Mouse (Mus musculus): ENCODE data around the gene Slc7a15. TPM values are rescaled to one million over a fixed set of nuclear protein-coding genes. Genes with fewer than 3 reads are reported as not detected.
A peak's percentile ranks its signal among the peaks of the same experiment; 100 is the strongest.

Gene Slc7a15
- polyA plus RNA-seq, 1 experiment from 2014 or later = not detected

DNA sequence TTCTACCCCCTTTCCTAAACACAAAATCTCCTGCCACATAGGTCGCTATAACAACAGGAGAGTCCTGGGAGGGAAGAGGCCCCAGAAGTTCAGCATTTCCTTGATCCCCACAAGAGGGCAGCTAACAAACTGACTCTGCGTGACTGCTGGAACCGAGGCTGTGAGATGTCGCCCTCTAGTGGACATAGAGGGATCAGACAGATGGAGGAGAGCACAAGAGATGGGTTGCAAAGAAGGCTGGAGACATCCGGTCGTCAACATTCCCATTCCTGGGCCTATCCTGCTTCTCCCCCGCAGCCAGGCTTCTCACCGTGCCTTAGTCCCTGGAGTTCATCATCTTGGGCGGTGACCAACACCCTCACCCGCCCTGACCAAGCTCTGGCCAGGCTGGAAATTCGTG lies 51.5 kb downstream of the Slc7a15 start:
- H3K4me2 ChIP-seq (replicated peaks; ENCODE audit: low read depth, low read length) = no peak overlapping the region
- H3K36me3 ChIP-seq (ENCODE audit: control insufficient read depth, insufficient read depth, low read length) = no peaks in the 10 kb centered on the region
- no peaks in the 10 kb centered on the region for H3K9me3 ChIP-seq (ENCODE audit: control insufficient read depth, low read depth, low read length)
- WGBS = 23% methylated on average over 11 of the region's 11 CpGs
- H3K9ac ChIP-seq (replicated peaks; ENCODE audit: low read depth, low read length) = no peak overlapping the region
- H3K27ac ChIP-seq (ENCODE audit: low read length) = no peak overlapping the region
- no peaks in the 10 kb centered on the region for H3K27me3 ChIP-seq (ENCODE audit: control insufficient read depth, insufficient read depth, low read length)
- ATAC-seq (ENCODE audit: insufficient number of reproducible peaks, insufficient read depth, low FRiP score, low read depth) = peak; percentile 28; the same call in 1 of the 2 replicates
- H3K4me3 ChIP-seq (ENCODE audit: low read depth, low read length) = no peak overlapping the region
- no peaks in the 10 kb centered on the region for H3K4me1 ChIP-seq (ENCODE audit: control insufficient read depth, insufficient read depth, low read length)

DNA sequence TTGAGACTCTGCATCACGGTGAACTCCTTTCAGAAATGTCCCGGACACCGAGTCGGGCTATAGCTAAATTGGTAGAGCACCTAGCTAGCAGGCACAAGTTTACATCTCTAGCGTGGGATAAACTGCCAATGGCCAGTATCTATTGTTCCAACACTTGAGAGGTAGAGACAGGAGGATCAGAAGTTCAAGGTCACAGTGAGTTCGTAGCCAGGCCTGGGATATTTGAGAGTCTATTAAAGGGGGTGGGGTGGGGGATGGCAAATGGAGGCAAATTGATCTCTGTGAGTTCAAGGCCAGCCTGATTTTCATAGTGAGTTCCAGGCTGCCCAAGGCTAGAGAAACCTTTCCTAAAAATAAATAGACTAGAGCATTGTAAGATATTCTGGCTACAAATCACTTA lies 52.1 kb downstream of the Slc7a15 start:
- no peak overlapping the region for H3K4me2 ChIP-seq (replicated peaks; ENCODE audit: low read depth, low read length)
- no peaks in the 10 kb centered on the region for H3K9me3 ChIP-seq (ENCODE audit: control insufficient read depth, low read depth, low read length)
- no peak for ATAC-seq (ENCODE audit: insufficient number of reproducible peaks, insufficient read depth, low FRiP score, low read depth)
- no peak overlapping the region for H3K27ac ChIP-seq (ENCODE audit: low read length)
- WGBS = 87% methylated on average over 6 of the region's 6 CpGs
- no peaks in the 10 kb centered on the region for H3K27me3 ChIP-seq (ENCODE audit: control insufficient read depth, insufficient read depth, low read length)
- no peaks in the 10 kb centered on the region for H3K36me3 ChIP-seq (ENCODE audit: control insufficient read depth, insufficient read depth, low read length)
- H3K9ac ChIP-seq (replicated peaks; ENCODE audit: low read depth, low read length) = no peak overlapping the region
- H3K4me3 ChIP-seq (ENCODE audit: low read depth, low read length) = no peak overlapping the region
- no peaks in the 10 kb centered on the region for H3K4me1 ChIP-seq (ENCODE audit: control insufficient read depth, insufficient read depth, low read length)

DNA sequence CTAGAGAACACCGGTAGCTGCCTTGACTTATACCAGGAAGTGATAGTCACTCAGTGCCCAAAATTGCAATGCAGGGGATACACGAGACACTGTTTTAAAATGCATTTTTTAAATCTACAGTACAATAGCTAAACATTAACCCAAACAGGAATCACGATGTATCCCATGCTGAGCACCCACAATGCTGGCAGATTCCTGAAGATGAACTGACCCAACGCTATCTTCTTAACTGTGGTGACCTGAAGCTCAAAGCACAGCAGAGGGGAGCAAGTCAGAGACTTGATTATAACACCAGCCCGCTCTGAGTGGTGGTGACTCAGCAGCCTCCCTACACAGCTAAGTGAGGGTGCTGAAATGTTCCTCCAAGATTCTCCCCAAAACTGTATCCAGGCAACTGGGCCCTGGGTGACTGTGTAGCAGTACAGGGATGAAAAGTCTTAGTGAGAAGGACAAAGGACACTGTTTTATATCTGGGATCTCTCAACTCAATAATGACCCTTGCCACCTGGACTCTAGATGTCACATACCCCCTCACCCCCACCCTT lies 53.7 kb downstream of the Slc7a15 start:
- H3K36me3 ChIP-seq (ENCODE audit: control insufficient read depth, insufficient read depth, low read length) = no peaks in the 10 kb centered on the region
- H3K9ac ChIP-seq (replicated peaks; ENCODE audit: low read depth, low read length) = no peak overlapping the region
- no peak overlapping the region for H3K4me2 ChIP-seq (replicated peaks; ENCODE audit: low read depth, low read length)
- H3K4me1 ChIP-seq (ENCODE audit: control insufficient read depth, insufficient read depth, low read length) = no peaks in the 10 kb centered on the region
- no peak overlapping the region for H3K27ac ChIP-seq (ENCODE audit: low read length)
- ATAC-seq (ENCODE audit: insufficient number of reproducible peaks, insufficient read depth, low FRiP score, low read depth) = no peak
- no peaks in the 10 kb centered on the region for H3K9me3 ChIP-seq (ENCODE audit: control insufficient read depth, low read depth, low read length)
- no peaks in the 10 kb centered on the region for H3K27me3 ChIP-seq (ENCODE audit: control insufficient read depth, insufficient read depth, low read length)
- H3K4me3 ChIP-seq (ENCODE audit: low read depth, low read length) = no peak overlapping the region
- 81% methylated on average over 5 of the region's 5 CpGs for WGBS

DNA sequence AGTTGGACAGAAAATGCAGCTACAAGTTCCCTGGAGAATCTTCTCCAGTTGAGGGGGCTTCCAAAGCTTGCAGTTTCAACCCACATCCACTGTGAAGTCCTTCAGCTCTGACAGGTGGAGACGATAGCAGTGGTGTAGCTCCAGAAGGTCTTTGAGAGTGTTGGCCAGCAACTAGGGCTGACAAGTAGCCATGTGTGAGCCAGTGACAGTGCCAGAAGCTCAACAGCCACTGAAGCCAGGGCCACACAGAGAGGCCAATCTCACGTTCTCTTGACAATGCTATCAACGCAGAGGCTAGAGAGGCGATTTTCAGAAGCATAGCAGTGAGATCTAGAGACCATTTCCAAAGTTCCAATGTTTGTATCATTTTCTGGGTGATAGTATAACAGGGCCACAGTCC lies 56.5 kb downstream of the Slc7a15 start:
- no peak overlapping the region for H3K4me2 ChIP-seq (replicated peaks; ENCODE audit: low read depth, low read length)
- no peaks in the 10 kb centered on the region for H3K27me3 ChIP-seq (ENCODE audit: control insufficient read depth, insufficient read depth, low read length)
- ATAC-seq (ENCODE audit: insufficient number of reproducible peaks, insufficient read depth, low FRiP score, low read depth) = no peak
- H3K36me3 ChIP-seq (ENCODE audit: control insufficient read depth, insufficient read depth, low read length) = no peaks in the 10 kb centered on the region
- H3K9me3 ChIP-seq (ENCODE audit: control insufficient read depth, low read depth, low read length) = no peaks in the 10 kb centered on the region
- H3K4me3 ChIP-seq (ENCODE audit: low read depth, low read length) = no peak overlapping the region
- H3K27ac ChIP-seq (ENCODE audit: low read length) = no peak overlapping the region
- H3K9ac ChIP-seq (replicated peaks; ENCODE audit: low read depth, low read length) = no peak overlapping the region
- WGBS = 83% methylated on average over 4 of the region's 4 CpGs
- H3K4me1 ChIP-seq (ENCODE audit: control insufficient read depth, insufficient read depth, low read length) = no peaks in the 10 kb centered on the region

DNA sequence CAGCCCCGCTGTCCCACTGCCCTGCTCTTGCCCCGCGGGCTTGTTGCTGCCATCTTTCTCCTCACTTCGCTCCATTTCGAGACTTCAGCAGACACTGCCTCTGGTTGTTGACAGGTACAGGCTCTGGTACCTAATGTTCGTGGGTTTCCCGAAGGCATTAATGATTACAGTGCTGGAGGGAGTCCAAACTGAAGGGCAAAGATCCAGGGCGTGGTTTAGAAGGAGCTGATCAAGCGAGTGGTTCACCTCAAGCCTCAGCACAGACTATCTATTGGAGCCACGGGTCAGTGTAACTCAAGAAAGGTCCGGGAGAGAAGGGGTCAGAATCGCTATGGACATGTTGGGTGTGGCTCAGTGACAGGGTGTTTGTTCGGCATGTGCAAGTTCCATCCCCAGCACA lies 59.4 kb downstream of the Slc7a15 start:
- Histone ChIP-seq H3K27ac (ENCODE audit: low read length) (no peak overlapping the region), H3K27me3 (ENCODE audit: control insufficient read depth, insufficient read depth, low read length) (no peaks in the 10 kb centered on the region), H3K9me3 (ENCODE audit: control insufficient read depth, low read depth, low read length) (no peaks in the 10 kb centered on the region), H3K36me3 (ENCODE audit: control insufficient read depth, insufficient read depth, low read length) (no peaks in the 10 kb centered on the region), H3K4me2 (replicated peaks; ENCODE audit: low read depth, low read length) (no peak overlapping the region), H3K4me3 (ENCODE audit: low read depth, low read length) (no peak overlapping the region), H3K9ac (replicated peaks; ENCODE audit: low read depth, low read length) (no peak overlapping the region), H3K4me1 (ENCODE audit: control insufficient read depth, insufficient read depth, low read length) (no peaks in the 10 kb centered on the region)
- 80% methylated on average over 13 of the region's 13 CpGs for WGBS
- ATAC-seq (ENCODE audit: insufficient number of reproducible peaks, insufficient read depth, low FRiP score, low read depth) = no peak

DNA sequence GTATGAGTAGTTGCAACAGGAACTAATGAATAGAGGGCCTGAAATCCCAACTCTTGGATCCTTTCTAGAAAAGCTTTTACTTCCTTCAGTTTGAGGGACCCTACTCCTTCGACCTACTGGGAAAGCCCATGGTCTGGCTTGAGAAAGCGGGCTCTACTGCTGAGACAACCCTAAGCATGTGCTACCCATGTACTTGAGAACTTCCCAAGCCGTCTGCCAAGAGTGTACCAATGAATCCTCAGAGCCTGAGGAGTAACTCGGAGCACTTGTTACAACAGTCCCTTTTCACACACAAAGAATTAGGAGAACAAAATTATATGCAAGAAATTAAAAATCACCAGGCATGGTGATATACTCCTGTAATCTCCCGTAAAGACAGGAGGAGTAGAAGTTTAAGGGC lies 61.6 kb downstream of the Slc7a15 start:
- Histone ChIP-seq H3K27me3 (ENCODE audit: control insufficient read depth, insufficient read depth, low read length) (no peaks in the 10 kb centered on the region), H3K36me3 (ENCODE audit: control insufficient read depth, insufficient read depth, low read length) (no peaks in the 10 kb centered on the region), H3K9me3 (ENCODE audit: control insufficient read depth, low read depth, low read length) (no peaks in the 10 kb centered on the region), H3K4me3 (ENCODE audit: low read depth, low read length) (no peak overlapping the region), H3K9ac (replicated peaks; ENCODE audit: low read depth, low read length) (no peak overlapping the region), H3K4me1 (ENCODE audit: control insufficient read depth, insufficient read depth, low read length) (no peaks in the 10 kb centered on the region), H3K4me2 (replicated peaks; ENCODE audit: low read depth, low read length) (no peak overlapping the region), H3K27ac (ENCODE audit: low read length) (no peak overlapping the region)
- 89% methylated on average over 5 of the region's 5 CpGs for WGBS
- ATAC-seq (ENCODE audit: insufficient number of reproducible peaks, insufficient read depth, low FRiP score, low read depth) = no peak

DNA sequence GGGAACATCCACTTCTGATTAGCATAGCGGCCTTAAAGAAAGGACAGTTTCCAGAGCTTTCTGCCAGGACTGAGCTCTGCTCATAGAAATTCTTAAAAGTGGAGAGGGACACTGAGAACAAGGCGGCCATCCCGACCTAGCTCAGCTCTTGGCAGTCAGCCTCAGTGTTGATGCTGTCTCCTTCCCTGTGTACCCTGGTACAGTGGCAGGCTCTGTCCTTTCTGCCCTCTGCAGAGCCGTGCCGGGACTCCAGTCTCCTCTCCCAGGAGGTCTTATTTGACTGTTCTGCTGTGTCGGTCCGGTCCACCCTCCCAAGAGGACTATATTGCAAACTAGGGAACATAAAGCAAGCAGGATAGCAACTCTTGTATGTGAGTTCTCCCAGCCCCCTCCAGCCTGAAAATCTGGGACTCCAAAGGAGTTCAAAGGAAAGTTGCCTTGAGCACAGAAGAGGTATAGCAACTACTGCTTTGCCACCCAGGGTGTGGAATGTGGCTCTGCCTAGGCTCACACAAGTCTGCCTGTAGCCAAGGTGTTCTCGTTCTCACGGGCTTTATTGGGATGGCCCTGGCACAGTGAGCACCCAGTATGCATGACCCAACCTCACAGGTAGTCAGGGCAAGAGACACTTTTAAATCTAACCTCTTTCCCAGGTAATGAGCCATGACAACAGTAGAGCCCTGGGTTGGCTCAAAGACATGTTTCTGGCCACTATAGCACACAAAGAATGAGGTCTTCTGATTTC lies 62.5 kb downstream of the Slc7a15 start:
- no peaks in the 10 kb centered on the region for H3K27me3 ChIP-seq (ENCODE audit: control insufficient read depth, insufficient read depth, low read length)
- no peaks in the 10 kb centered on the region for H3K9me3 ChIP-seq (ENCODE audit: control insufficient read depth, low read depth, low read length)
- H3K4me1 ChIP-seq (ENCODE audit: control insufficient read depth, insufficient read depth, low read length) = no peaks in the 10 kb centered on the region
- ATAC-seq (ENCODE audit: insufficient number of reproducible peaks, insufficient read depth, low FRiP score, low read depth) = no peak
- no peak overlapping the region for H3K9ac ChIP-seq (replicated peaks; ENCODE audit: low read depth, low read length)
- 74% methylated on average over 9 of the region's 9 CpGs for WGBS
- H3K27ac ChIP-seq (ENCODE audit: low read length) = no peak overlapping the region
- no peak overlapping the region for H3K4me2 ChIP-seq (replicated peaks; ENCODE audit: low read depth, low read length)
- no peak overlapping the region for H3K4me3 ChIP-seq (ENCODE audit: low read depth, low read length)
- no peaks in the 10 kb centered on the region for H3K36me3 ChIP-seq (ENCODE audit: control insufficient read depth, insufficient read depth, low read length)

DNA sequence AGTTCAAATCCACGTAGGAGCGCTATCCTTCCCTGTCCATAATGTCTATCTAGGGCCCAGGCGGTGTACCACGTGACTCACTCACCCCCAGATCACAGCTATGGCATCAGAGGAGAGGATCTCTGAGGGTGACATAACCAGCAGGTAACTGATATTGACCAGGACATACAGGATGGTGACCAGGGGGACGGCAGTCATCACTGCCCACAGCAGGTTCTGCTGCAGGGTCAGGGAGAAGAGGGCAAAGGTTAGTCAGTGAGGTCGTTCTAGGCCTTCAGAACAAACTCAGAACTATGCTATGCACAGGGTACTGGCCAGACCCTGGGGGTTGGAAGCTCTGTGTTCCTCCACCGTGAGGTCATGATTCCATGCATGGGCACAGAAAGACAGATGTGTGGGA lies 63.3 kb downstream of the Slc7a15 start:
- no peak overlapping the region for H3K9ac ChIP-seq (replicated peaks; ENCODE audit: low read depth, low read length)
- no peaks in the 10 kb centered on the region for H3K36me3 ChIP-seq (ENCODE audit: control insufficient read depth, insufficient read depth, low read length)
- H3K27ac ChIP-seq (ENCODE audit: low read length) = no peak overlapping the region
- no peak overlapping the region for H3K4me3 ChIP-seq (ENCODE audit: low read depth, low read length)
- no peaks in the 10 kb centered on the region for H3K9me3 ChIP-seq (ENCODE audit: control insufficient read depth, low read depth, low read length)
- no peak overlapping the region for H3K4me2 ChIP-seq (replicated peaks; ENCODE audit: low read depth, low read length)
- no peaks in the 10 kb centered on the region for H3K27me3 ChIP-seq (ENCODE audit: control insufficient read depth, insufficient read depth, low read length)
- no peaks in the 10 kb centered on the region for H3K4me1 ChIP-seq (ENCODE audit: control insufficient read depth, insufficient read depth, low read length)
- ATAC-seq (ENCODE audit: insufficient number of reproducible peaks, insufficient read depth, low FRiP score, low read depth) = no peak
- 84% methylated on average over 7 of the region's 7 CpGs for WGBS

DNA sequence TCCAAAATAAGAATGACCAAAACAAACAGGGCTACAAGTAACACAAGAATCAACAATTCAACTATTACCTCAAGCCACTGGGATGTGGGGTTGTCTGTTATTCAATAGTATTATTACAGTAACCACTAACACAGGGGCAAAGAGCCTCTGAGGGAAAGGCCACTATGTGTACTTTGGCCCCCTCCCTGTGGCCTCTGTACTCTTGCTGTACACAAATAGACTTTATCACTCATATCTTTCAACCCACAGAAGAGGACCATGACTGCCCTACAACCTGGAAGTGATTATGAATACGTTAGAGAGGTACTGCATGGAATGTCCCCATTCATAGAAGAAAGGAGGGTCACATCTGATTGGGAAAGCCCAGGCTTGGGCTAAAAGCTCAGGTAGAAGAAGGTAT lies 64.0 kb downstream of the Slc7a15 start:
- H3K4me3 ChIP-seq (ENCODE audit: low read depth, low read length) = no peak overlapping the region
- ATAC-seq (ENCODE audit: insufficient number of reproducible peaks, insufficient read depth, low FRiP score, low read depth) = no peak
- no peak overlapping the region for H3K4me2 ChIP-seq (replicated peaks; ENCODE audit: low read depth, low read length)
- no peaks in the 10 kb centered on the region for H3K4me1 ChIP-seq (ENCODE audit: control insufficient read depth, insufficient read depth, low read length)
- no peaks in the 10 kb centered on the region for H3K9me3 ChIP-seq (ENCODE audit: control insufficient read depth, low read depth, low read length)
- no peaks in the 10 kb centered on the region for H3K36me3 ChIP-seq (ENCODE audit: control insufficient read depth, insufficient read depth, low read length)
- 65% methylated on average over 1 of the region's 1 CpGs for WGBS
- no peak overlapping the region for H3K9ac ChIP-seq (replicated peaks; ENCODE audit: low read depth, low read length)
- no peak overlapping the region for H3K27ac ChIP-seq (ENCODE audit: low read length)
- H3K27me3 ChIP-seq (ENCODE audit: control insufficient read depth, insufficient read depth, low read length) = no peaks in the 10 kb centered on the region
